Mouse (Mus musculus) inflammation-experienced regulatory T-cells (primary cell): Measurements from ENCODE around the gene Pfkfb2. TPM values are rescaled to one million over a fixed set of nuclear protein-coding genes. Genes with fewer than 3 reads are reported as not detected.

Experiments
- polyA plus RNA-seq, 2 experiments: library from polyadenylated mRNA; unstranded; fragments of 100-300 nt; shearing (Covaris generic); gene quantifications; one replicate each; pipeline ENCODE4 v1.2.1; 2017

Pfkfb2 gene
- polyA plus RNA-seq: 10 to 100 TPM in 1 of 2 experiments, 1 to 10 TPM in 1; 6.4 to 10.8 TPM

GRCm38 (mm10) chr1:130729153-130729552 lies at the start of gene Pfkfb2:
Gene Pfkfb2, minus strand, starts transcription at chr1:130729253.

GRCm38 (mm10) chr1:130731741-130732337 lies 2.8 kb upstream of the Pfkfb2 start, which contains the start of gene AA986860:
Gene AA986860, plus strand, starts transcription at chr1:130731976.

GRCm38 (mm10) chr1:130717291-130717871 lies 11.7 kb downstream of the Pfkfb2 start, which contains the start of gene Yod1:
Gene Yod1, plus strand, starts transcription at chr1:130717327.

GRCm38 (mm10) chr1:130715561-130716217 lies 13.4 kb downstream of the Pfkfb2 start, which contains the start of gene Gm29427:
Gene Gm29427, minus strand, starts transcription at chr1:130715799.

GRCm38 (mm10) chr1:130661454-130661853 lies 67.6 kb downstream of the Pfkfb2 start, which contains the start of gene C4bp:
Gene C4bp, minus strand, starts transcription at chr1:130661632.

Other genes with a start within 250 kb of the Pfkfb2 start
- gene Zp3r, start 99.6 kb downstream of the Pfkfb2 start, polyA plus RNA-seq: under 1 TPM in 1 of 2 experiments, not detected in 1; 0.23 TPM
- gene C4bp, start 67.6 kb downstream of the Pfkfb2 start, polyA plus RNA-seq: under 1 TPM in 1 of 2 experiments, not detected in 1; 0.12 TPM
- gene Gm29427, start 13.5 kb downstream of the Pfkfb2 start, polyA plus RNA-seq: not detected
- 1 to 10 TPM; 5.1 to 5.6 TPM for gene Yod1, start 11.9 kb downstream of the Pfkfb2 start, polyA plus RNA-seq
- under 1 TPM; 0.36 to 0.50 TPM for gene AA986860, start 2.7 kb upstream of the Pfkfb2 start, polyA plus RNA-seq
- gene Fcamr, start 71.6 kb upstream of the Pfkfb2 start, polyA plus RNA-seq: under 1 TPM; 0.24 to 0.29 TPM
- 1 to 10 TPM in 1 of 2 experiments, under 1 TPM in 1; 0.73 to 3.3 TPM for gene Pigr, start 97.4 kb upstream of the Pfkfb2 start, polyA plus RNA-seq
- gene Fcmr, start 136.4 kb upstream of the Pfkfb2 start, polyA plus RNA-seq: 10 to 100 TPM in 1 of 2 experiments, 1 to 10 TPM in 1; 8.0 to 29.2 TPM
- not detected for gene Il24, start 158.2 kb upstream of the Pfkfb2 start, polyA plus RNA-seq
- not detected for gene Il20, start 182.2 kb upstream of the Pfkfb2 start, polyA plus RNA-seq
- not detected for gene Il19, start 210.9 kb upstream of the Pfkfb2 start, polyA plus RNA-seq